Mouse (Mus musculus) mesoderm, embryonic 11.5 days (tissue): Measurements from ENCODE around the gene Cacna2d2.
A peak's percentile ranks its signal among the peaks of the same experiment; 100 is the strongest.

ENCODE experiments used
- DNase-seq: peaks from one replicate; pipeline ENCODE4 v3.0.0-alpha.2; 2012; ENCODE audit warnings: low read depth, low spot score

Cacna2d2 gene

DNA sequence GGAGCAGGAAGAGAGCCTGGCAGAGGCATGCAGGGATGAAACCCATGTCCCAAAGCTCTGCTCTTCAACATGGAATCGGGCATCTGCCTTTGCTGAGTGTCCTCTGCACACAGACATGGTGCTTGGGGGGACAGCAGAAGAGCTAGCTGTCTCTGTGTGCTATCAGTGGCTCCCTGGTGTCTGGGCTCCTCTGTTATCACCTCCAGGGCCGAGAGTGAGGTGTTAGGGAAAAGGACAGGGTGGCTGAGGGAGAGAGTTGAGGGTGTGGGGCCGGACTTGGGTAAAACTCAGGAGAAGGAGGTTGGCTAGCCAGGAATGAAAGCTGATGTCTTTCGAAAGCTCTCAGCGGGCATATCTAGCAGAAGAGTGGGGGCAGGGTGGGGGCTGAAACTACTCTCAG, 63.5 kb downstream of the Cacna2d2 start:
- DNase-seq = no peak

GRCm38 (mm10) chr9:107463509-107463908, 64.1 kb downstream of the Cacna2d2 start:
- DNase-seq = peak; percentile 87

- no peak for DNase-seq
These were observed 64.7 kb downstream of the Cacna2d2 start for GRCm38 (mm10) chr9:107464130-107464529.

DNA sequence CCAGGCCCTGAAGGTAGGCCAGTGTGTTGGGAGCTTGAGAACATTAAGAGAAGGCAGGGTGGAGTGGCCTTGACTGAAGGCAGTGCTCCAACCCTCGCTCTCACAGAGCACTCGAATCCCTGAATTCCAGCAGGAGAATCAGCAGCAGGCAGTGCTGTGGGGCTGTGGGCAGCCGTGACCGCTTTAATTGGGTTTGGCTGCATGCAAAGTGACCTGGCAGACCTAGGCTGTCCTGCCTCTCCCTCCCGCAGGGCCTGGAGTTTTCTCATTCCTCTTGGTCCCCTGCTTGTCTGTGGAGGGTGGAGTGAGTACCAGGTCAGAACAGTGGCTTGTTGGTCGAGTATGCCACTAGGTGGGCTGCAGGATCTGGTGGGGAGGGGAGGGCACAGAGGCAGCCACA, 66.2 kb downstream of the Cacna2d2 start:
- no peak for DNase-seq

GRCm38 (mm10) chr9:107469213-107469795, 69.9 kb downstream of the Cacna2d2 start:
- no peak for DNase-seq

DNA sequence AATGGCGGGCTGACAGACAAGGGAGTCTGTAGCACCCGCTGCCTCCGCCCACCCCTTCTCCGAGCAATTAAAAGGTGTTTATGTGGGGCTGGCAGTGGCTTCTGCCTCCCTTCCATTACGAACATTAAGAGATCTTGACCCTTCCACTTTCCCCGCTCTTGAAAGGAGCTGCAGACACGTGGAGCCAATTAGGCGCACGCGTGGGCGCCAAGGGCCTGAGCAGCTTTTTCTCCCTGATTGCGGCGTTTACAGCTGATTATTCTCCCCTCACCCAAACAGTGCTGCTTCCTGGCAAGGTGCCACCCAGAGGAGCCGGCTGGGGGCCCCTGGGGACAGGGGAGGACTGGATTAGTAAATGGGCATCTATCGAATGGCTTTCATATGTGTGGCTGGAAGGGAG, 71.0 kb downstream of the Cacna2d2 start:
- DNase-seq = no peak

DNA sequence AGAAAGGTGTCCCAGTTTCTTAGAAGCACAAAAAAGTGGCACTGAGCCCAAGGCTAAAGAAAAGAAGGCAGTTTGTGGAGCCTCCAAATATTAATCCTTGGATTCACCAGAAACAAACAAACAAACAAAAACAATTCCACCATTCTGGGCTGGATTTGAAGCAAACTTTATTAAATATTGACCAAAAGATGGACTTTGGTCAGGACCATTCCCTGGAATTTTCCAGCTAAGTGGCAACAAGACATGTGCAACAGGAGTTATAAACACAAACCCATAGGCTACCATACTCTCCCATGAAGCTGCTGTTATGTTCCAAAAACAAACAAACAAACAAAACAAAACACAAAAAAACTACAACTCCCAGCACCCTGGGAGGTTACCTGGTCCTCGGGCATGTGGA, 74.6 kb downstream of the Cacna2d2 start:
- no peak for DNase-seq

GRCm38 (mm10) chr9:107478979-107479378, 79.6 kb downstream of the Cacna2d2 start:
- DNase-seq = no peak

GRCm38 (mm10) chr9:107479593-107479992, 80.2 kb downstream of the Cacna2d2 start:
- no peak for DNase-seq

DNA sequence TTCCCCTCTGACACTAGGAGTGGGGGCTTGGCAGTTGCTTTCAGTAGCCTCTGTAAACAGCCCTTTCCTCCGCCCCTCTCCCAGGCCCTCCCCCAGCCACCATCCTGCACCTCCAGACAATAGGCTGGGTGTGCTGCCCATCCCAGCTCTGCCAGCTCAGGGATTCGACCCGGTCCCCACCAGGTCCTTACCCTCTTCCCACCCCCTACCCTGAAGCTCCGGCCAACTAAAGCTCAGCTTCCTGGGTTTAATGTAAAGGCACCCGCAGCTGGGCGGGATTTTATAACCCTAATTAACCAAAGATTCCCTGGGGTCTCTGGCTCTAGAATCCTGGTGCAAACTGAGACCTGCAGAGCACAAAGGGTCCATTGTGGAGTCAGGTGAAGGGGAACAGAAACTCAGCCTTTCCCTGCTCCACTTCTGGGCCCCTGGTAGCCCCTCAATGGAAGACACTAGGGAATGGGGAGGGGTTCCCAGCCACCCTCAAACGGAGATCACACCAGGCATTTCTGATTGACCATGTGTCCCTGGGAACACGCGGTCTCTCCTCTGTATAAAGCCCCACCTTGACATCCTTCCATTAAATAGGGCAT, 81.2 kb downstream of the Cacna2d2 start:
- peak; percentile 52 for DNase-seq

GRCm38 (mm10) chr9:107481340-107481739, 81.9 kb downstream of the Cacna2d2 start:
- no peak for DNase-seq

DNA sequence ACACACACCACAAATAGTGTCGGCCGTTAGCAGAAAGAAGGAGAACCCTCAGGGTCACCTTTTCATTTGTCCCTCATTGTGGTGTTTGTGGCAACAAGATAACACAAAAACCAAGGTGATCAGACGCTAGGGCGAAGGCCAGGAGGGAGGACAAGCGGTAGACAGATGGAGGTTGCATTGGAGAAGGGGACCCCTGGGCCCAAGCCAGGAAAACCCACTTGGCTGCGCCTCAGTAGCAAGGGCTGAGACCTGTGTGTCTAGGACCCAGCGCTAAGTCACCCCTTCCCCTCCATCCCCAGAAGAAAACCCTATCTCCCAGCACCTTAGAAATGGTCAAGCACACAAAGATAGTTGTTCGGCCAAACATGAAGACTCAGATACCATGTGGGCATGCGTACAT, 82.6 kb downstream of the Cacna2d2 start:
- DNase-seq = no peak

- no peak for DNase-seq
These were observed 83.4 kb downstream of the Cacna2d2 start for GRCm38 (mm10) chr9:107482770-107483169.

DNA sequence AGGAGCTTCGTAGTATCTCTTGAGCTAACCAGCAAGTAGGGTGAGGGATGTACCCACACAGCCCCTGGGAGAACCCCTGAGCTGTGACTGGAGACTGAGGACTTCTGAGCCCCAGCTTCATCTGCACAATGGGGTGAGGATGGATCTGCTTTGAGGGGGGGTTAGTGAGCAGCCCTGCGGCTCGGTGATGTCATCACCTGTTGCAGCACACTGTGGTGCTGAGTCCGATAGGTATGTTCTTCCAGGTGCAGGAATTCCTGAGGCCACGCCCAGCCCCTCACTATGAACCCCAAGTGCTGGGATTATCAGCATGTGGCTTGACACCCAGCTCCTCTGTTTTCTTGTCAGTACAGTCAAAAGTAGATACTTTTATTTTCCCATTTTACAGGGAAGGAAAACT, 84.3 kb downstream of the Cacna2d2 start:
- no peak for DNase-seq

- no peak for DNase-seq
These were observed 84.9 kb downstream of the Cacna2d2 start for GRCm38 (mm10) chr9:107484302-107484701.

- DNase-seq = no peak
These were observed 85.4 kb downstream of the Cacna2d2 start for GRCm38 (mm10) chr9:107484766-107485165.

GRCm38 (mm10) chr9:107486086-107486485, 86.7 kb downstream of the Cacna2d2 start:
- DNase-seq = no peak

DNA sequence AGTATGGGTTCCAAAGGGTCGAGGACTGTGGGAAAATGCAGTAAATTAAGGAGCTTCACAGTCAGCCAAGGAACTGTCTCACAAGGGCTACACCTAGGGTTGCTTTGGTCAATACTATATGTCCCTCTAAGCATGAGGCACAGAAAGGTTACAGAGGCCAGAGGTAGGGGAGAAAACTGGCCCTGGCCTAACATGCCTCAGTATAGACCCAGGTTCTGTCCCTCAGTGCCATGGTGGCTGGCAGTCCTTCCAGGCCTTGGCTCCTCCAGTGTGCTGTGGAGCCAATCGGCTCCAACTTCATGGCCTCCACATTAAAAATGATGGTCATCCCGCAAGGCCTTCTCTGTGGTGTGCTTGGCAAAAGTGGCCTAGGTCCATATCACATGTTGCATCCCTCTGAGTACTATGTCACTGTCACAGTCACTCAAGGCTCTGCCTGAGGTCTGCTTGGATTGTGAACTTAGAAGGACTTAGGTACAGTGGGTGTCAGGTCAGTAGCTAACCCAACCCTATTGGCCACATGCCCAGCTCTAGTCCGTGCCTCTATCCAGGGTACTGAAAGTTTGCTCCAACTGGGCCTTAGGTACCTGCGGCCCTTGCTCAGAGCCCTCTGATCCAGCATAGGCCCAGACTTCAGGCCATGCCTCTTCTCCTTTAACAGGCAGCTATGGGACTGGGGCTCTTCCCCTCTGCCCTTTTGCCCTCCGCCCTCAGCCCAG, 87.3 kb downstream of the Cacna2d2 start:
- peak; percentile 68 for DNase-seq

DNA sequence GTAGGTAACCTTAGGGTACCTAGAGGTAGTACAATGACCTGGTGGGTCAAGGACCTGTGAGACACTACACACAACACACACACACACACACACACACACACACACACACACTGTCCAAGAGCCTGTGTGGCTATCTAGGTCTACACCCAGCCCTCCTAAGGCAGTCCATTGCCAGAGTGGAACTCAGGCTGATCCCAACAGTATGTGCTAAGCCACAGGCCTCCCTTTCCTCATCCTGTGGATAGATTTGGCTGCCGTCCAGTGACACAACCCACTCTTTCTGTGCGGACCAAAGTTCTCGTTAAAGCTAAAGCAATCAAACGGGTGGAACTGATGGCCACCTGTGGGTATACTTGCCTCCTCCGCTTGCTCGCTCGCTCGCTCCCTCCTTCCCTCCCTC, 90.7 kb downstream of the Cacna2d2 start:
- DNase-seq = no peak

DNA sequence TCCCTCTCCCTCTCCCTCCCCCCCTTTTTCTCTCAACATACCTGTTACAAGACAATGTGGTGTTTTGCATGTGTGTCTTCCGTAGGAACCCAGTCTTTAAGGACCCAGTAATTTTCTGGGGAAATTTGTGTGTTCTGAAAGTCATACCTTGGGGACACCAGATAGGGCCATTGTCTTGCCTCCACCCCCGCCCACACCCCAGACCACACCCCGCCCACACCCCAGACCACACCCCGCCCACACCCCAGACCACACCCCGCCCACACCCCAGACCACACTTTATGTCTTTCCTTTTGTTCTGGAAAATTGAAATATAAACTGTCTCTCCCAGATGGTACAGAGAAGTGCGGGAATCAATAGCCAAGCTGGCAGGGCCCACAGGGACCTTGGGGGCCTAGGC, 91.2 kb downstream of the Cacna2d2 start:
- no peak for DNase-seq

DNA sequence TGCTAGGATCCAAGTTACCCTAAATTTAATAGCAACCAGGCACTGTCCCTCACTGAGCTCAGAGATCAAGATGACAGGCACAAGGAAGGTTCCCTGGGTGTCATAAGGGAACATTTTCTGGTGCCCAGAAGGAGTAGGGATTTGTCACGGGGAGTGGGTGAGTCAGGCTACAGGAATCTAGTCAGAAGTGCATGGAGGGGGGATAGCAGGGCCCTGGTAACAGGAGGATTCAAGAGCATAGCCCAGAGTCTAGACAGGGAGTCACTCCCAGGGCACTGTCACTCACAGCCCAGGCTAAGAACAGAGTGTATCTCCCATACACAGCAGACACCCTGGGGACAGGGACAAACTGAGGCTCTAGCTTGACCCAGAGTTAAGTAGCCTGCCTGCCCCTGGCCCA, 94.1 kb downstream of the Cacna2d2 start:
- no peak for DNase-seq

DNA sequence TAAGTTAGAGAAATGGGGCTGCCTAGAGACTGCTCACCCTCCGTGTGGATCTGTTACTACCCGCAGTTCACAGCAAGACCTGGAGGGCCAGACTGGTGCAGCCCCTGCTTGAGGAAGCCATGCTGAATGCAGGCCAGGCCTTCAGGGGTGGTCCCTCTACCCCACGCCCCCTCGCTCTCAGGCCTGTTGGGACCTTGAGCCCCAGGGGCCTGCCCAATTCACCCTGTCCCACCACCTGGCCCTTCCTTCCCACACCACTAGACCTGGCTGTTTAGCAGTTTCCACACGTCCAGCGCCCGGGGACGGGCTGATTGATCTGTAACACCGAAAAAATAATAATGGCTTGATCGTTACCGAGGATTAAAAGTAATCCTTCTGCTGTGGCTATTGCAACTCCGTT, 94.8 kb downstream of the Cacna2d2 start:
- no peak for DNase-seq

DNA sequence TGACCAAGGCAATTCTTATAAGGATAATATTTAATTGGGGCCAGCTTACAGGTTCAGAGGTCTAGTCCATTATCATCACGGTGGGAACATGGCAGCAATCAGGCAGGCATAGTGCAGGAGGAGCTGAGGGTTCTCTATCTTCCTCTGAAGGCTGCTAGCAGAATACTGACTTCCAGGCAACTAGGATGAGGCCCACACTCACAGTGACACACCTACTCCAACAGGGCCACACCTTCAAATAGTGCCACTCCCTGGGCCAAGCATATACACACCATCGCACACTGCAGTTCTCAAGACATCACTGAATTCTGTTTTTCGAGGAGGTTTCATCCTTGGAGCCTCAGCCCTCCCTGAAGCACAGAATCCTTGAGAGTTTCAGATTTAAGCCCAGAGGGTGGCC, 96.9 kb downstream of the Cacna2d2 start:
- no peak for DNase-seq
